Mouse (Mus musculus): ENCODE data around the gene Zfp595.
"Not testable (repeated sequence)": the region's sequence is repeated elsewhere in the genome, so short reads cannot be mapped to it uniquely, and the experiment has no call there.

Gene Zfp595

DNA sequence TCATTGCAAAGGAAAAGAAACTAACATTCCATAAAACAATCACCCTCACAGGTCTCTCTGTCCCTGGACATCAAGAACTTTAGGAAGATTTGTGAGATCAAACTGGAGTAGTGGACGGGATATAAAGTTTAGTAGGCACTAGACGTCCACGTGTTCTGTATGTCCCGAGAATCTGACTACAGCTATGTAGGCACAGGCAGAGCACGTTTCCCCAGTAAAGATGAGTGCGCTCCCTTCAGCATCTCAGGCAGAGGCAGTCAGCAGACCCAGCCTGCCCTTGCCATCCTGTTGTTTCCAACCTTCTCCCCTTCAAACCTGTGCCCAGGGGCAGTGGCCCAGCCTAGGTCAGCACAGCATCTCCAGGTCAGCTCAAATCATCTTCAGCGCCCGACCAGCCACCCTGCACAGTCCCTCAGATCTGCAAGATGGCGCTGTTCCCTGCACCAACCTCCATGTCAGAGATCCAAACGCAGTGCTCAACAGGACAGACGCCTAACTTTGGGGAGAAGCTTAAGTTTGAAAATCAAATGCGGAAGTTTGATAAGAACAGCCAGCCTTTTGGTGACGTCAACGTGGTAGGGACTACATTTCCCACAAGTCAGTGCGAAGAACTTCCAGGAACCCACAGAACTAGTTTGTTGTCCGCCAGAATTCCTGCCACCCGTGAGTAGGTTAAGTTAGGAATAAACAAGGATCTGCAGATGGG lies at the start of gene Zfp595:
Gene Zfp595, minus strand, starts transcription at position 552 of the 706 bp plus-strand sequence.
- DNase-seq (ENCODE audit: low read depth, low spot score) = peak; percentile 89

GRCm38 (mm10) chr13:67376255-67376654 lies 43.9 kb upstream of the Zfp595 start:
- not testable (repeated sequence) for DNase-seq (ENCODE audit: low read depth, low spot score)

- peak; percentile 82 for DNase-seq (ENCODE audit: low read depth, low spot score)
Observed at GRCm38 (mm10) chr13:67375050-67375911, 42.9 kb upstream of the Zfp595 start, which contains the start of the genes Gm28041 and Zfp456. Gene Gm28041 (minus strand): TSS chr13:67375733. Gene Zfp456 (minus strand): TSS chr13:67375810.

- peak; percentile 87 for DNase-seq (ENCODE audit: low read depth, low spot score)
Observed at GRCm38 (mm10) chr13:67360131-67360744, 27.9 kb upstream of the Zfp595 start, which contains the start of the genes Gm28044 and Zfp953. Gene Gm28044 (minus strand): TSS chr13:67360536. Gene Zfp953 (minus strand): TSS chr13:67360605.

DNA sequence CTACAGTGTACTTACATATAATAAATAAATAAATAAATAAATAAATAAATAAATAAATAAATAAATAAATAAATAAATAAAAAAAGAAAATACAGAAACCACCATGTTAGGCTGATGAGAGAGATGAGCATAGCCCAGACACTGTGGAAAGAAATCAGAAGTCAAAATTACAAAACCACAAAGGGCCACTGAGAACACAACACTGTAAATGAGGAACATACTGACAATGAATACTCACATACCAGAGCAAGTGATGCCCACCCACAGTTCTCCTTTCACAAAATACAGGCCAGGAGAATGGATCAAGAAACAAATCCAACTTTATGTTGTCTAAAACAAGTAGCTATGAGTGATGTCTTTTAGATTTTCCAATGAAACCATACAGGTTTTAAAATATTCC lies 19.5 kb upstream of the Zfp595 start:
- DNase-seq (ENCODE audit: low read depth, low spot score) = no peak

- no peak for DNase-seq (ENCODE audit: low read depth, low spot score)
Observed at GRCm38 (mm10) chr13:67343422-67343821, 11.1 kb upstream of the Zfp595 start.

DNA sequence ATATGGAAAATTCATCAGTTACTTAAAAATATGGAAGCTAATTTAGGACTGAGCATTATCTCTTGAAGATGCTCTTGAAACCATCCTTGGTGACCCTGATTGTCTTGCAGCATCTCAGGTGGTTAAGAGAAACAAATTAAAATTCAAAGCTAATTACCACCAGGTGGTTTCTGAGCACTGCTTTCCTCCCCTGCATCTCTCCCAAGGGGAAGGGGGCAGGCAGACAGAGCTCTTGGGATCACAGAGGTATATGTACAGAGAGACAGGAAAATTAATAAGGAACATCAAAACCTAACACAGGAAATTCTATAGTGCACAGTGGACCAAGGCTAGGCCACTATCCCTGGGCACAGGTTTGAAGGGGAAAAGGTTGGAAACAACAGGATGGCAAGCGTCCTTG lies 507 bp upstream of the Zfp595 start:
- no peak for DNase-seq (ENCODE audit: low read depth, low spot score)

DNA sequence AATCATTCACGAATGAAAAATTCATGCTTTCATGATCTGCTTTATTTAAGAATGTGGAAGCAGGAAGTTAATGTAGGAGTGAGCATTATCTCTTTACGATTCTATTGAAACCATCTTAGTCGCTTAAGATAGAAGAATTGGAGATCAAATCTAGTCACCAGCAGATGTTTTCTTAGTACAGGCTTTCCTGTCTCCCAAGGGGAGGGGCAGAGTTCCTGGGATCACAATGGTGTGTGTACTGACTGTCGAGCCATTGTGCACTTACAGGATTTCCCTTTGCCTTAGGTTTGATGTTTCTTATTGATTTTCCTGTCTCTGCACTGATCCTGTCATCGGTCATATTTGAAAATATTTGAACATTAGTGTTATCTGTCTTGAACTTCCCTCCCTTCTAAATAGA lies 25.7 kb downstream of the Zfp595 start:
- DNase-seq (ENCODE audit: low read depth, low spot score) = peak; percentile 10

- DNase-seq (ENCODE audit: low read depth, low spot score) = peak; percentile 89
Observed at GRCm38 (mm10) chr13:67305822-67306672, 26.3 kb downstream of the Zfp595 start, which contains the start of gene Zfp457. Gene Zfp457 (minus strand): TSS chr13:67306485.

DNA sequence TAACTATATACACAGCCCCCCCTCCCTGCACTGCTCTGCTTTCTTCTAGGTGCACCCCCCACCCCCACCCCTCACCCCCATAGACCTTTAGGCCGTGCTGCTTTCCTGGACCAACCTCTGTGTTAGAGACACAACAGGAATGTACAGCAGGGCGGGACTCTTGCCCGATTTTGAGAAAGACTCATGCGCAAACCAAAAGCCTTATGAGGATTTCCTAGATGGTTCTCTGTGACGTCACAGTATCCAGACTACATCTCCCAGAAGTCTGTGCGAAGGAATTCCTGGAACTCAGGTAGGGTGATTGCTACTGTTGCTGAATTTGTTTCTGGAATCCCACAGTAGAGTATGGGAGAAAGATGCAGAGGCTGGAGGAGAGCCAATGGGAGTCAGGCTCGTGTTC lies 54.1 kb downstream of the Zfp595 start, which contains the start of gene Zfp458:
Gene Zfp458, minus strand, starts transcription at position 153 of the 400 bp plus-strand sequence.
- peak; percentile 84 for DNase-seq (ENCODE audit: low read depth, low spot score)

DNA sequence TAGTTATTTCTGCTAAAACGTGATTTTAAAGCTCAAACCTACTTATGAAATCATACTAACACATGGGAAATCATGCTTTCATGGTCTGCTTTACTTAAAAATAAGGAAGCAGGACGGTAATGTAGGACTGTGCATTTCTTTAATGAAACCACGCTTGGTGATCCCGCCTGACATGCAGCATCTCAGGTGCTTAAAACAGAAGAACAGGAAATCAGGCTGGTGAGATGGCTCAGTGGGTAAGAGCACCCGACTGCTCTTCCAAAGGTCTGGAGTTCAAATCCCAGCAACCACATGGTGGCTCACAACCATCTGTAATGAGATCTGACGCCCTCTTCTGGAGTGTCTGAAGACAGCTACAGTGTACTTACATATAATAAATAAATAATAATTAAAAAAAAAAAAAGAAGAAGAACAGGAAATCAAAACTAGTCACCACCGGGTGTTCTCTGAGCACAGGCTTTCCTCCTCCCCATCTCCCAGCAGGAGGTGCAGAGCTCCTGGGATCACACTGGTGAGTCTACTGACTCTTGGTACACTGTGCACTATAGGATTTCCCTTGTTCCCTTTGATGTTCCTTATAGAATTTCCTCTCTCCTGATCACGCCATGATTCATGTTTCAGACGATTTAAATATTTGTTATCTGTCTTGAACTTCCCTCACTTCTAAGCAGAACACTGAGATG lies 62.8 kb downstream of the Zfp595 start:
- not testable (repeated sequence) for DNase-seq (ENCODE audit: low read depth, low spot score)

- peak; percentile 86 for DNase-seq (ENCODE audit: low read depth, low spot score)
Observed at GRCm38 (mm10) chr13:67268568-67269369, 63.6 kb downstream of the Zfp595 start.

All from ZHBTc4 (cell line).